Mouse (Mus musculus): Measurements from ENCODE around the gene Pla1a. TPM values are rescaled to one million over a fixed set of nuclear protein-coding genes. Genes with fewer than 3 reads are reported as not detected.
A peak's percentile ranks its signal among the peaks of the same experiment; 100 is the strongest.

Gene Pla1a
- polyA plus RNA-seq, 1 experiment from 2014 or later = 0.37 TPM

DNA sequence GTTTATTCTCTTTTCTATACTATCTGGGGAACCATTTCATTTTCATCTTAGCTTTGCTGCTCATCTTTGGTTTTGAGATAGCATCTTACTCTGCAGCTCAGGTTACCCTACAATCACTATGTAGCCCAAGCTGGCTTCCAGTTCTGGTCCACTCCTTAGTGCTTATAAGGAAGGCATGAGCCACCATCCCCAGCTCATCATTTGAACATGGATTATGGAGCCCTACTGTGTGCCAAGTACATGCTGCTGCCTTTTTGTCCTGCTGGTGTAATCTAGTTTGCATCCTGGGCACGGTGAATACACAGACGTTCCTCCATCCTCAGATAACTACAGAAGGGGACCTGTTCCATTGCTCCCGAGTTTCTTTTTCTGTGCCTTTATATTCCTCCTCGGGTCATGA is 60.1 kb downstream of the Pla1a start:
- WGBS = 63% methylated on average over 4 of the region's 4 CpGs
- no peak overlapping the region for H3K27ac ChIP-seq (replicated peaks)
- peaks cover 91% of the 10 kb centered on the region for H3K4me1 ChIP-seq
- no peaks in the 10 kb centered on the region for H3K9me3 ChIP-seq
- ATAC-seq (ENCODE audit: extremely low read depth, insufficient number of reproducible peaks, low FRiP score, low TSS enrichment) = no peak
- H3K4me2 ChIP-seq = peak overlapping the region; percentile 59
- no peaks in the 10 kb centered on the region for H3K27me3 ChIP-seq (replicated peaks)
- peaks cover 93% of the 10 kb centered on the region for H3K36me3 ChIP-seq
- H3K9ac ChIP-seq = no peak overlapping the region; the same call in 1 of the 2 replicates
- peak overlapping the region; percentile 23; the same call in 1 of the 2 replicates for H3K4me3 ChIP-seq

DNA sequence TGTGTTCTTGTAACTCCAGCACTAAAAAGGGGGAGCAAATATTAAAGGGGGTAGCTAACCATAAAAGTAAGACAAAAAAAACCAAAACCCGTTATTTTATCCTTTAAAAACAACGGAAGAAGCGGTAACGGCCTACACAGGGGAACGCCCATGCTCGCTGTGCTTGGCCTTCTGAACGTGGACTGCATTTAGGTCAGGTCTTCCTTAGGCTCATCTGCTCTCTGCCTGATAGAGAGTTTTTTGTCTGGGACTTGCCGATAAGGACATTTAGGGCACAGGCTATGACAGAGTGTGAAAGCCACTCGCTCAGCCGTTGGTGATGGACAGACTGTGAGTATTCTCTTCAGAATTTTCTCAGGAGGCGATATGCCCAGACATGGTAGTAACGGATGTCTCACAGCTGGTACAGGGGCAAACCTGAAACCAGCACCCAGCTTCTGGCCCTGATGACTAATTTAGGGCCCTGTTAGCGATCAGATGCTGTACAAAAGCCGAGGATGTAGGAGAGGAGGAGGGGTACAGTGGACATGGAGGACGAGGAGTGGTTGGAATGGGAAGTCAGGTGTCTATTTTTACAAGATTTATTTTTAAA is 61.1 kb downstream of the Pla1a start:
- H3K4me2 ChIP-seq = peak overlapping the region; percentile 59
- peak; percentile 72 for ATAC-seq (ENCODE audit: extremely low read depth, insufficient number of reproducible peaks, low FRiP score, low TSS enrichment)
- no peaks in the 10 kb centered on the region for H3K9me3 ChIP-seq
- WGBS = 56% methylated on average over 15 of the region's 15 CpGs
- H3K27me3 ChIP-seq (replicated peaks) = no peaks in the 10 kb centered on the region
- peak overlapping the region; percentile 70 for H3K9ac ChIP-seq
- H3K27ac ChIP-seq (replicated peaks) = peak overlapping the region; percentile 60
- H3K4me3 ChIP-seq = peak overlapping the region; percentile 23
- H3K36me3 ChIP-seq = peaks cover 82% of the 10 kb centered on the region
- H3K4me1 ChIP-seq = peaks cover 87% of the 10 kb centered on the region

DNA sequence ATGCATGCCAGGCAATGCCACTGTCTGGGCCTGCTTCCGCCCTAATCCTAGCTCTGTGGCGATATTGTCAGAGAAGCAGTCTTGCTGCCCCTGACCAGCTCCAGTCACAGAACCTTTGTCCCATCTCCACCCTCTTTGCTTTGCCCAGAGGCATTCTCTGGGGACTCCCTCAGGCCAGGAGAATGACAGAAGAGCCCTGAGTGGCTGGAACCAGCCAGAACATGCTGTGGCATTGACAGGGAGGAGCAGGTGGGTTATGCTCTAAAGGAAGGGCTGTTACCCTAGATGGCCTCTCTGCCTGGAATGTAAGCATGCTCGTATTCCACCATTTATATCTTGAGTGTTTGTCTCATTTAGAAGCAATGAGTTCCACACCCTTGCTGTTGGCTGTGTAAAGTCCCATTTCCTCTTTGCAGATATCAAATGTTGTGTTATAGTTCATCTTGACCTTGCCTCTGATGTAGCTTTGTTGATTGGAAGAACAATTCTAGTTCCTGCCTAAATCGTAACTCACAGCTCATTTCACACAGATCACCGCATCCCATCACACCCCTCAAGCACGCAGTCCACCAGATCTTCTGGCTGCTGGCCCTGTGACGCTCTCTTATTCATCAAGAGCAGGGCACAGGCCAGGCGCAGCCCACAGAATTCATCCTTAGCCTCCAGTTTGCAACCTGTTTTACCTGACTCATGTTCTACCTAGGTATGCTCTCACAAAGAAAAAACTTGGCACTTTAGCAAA is 62.1 kb downstream of the Pla1a start:
- Histone ChIP-seq H3K27ac (replicated peaks) (peak overlapping the region; percentile 60), H3K27me3 (replicated peaks) (no peaks in the 10 kb centered on the region), H3K9ac (peak overlapping the region; percentile 70), H3K4me2 (peak overlapping the region; percentile 59), H3K4me1 (peaks cover 77% of the 10 kb centered on the region), H3K36me3 (peaks cover 76% of the 10 kb centered on the region), H3K4me3 (no peak overlapping the region), H3K9me3 (no peaks in the 10 kb centered on the region)
- no peak for ATAC-seq (ENCODE audit: extremely low read depth, insufficient number of reproducible peaks, low FRiP score, low TSS enrichment)
- 66% methylated on average over 8 of the region's 8 CpGs for WGBS

DNA sequence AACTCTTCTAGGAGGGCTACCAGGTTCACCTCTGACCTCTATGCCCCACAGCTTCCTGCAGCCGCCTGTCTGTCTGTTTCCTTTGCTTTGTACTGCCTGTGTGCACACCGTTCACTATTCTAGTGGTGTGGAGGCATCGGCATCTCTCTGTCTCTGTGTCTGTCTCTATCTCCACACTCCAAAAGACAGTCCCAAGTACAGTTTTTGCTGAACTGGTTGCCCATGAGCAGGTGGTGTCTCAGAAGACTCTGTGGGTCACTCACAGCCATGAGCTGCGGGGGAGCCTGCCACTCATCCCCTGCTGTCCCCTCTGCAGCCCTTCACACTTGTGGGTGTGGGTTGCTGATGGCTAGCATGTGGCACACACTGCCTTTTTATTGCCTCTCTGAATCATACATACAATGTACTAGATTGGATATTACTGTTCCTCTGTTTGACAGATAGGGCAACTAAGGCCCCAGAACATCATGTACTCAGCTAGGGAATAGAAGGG is 62.9 kb downstream of the Pla1a start:
- Histone ChIP-seq H3K27me3 (replicated peaks) (no peaks in the 10 kb centered on the region), H3K4me2 (peak overlapping the region; percentile 59), H3K27ac (replicated peaks) (peak overlapping the region; percentile 60), H3K9me3 (no peaks in the 10 kb centered on the region), H3K4me1 (peaks cover 69% of the 10 kb centered on the region), H3K9ac (peak overlapping the region; percentile 69), H3K4me3 (peak overlapping the region; percentile 3; the same call in 1 of the 2 replicates), H3K36me3 (peaks cover 75% of the 10 kb centered on the region)
- 70% methylated on average over 4 of the region's 4 CpGs for WGBS
- no peak for ATAC-seq (ENCODE audit: extremely low read depth, insufficient number of reproducible peaks, low FRiP score, low TSS enrichment)

DNA sequence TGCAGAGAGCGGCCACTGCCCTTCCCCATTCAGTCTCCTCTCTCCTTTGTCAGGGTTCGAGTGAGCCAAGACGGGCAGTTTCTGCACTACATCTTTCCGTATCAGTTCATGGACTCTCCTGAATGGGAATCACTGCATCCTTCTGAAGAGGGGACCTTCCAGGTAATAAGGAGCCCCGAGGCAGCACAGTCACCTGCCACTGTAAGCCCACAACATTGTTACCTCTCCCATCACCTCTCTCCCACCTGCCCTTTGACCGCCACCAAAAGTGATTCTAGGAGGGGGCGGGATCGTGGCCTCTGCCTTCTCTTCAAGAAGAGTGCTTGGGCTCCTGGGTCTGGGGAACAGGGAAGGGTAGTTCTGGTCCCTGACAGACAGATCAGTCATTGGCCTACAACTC is 63.5 kb downstream of the Pla1a start:
- peaks cover 63% of the 10 kb centered on the region for H3K4me1 ChIP-seq
- peak overlapping the region; percentile 59 for H3K4me2 ChIP-seq
- no peaks in the 10 kb centered on the region for H3K27me3 ChIP-seq (replicated peaks)
- peak overlapping the region; percentile 63 for H3K27ac ChIP-seq (replicated peaks)
- no peak for ATAC-seq (ENCODE audit: extremely low read depth, insufficient number of reproducible peaks, low FRiP score, low TSS enrichment)
- peaks cover 69% of the 10 kb centered on the region for H3K36me3 ChIP-seq
- H3K9ac ChIP-seq = peak overlapping the region; percentile 69
- 80% methylated on average over 8 of the region's 8 CpGs for WGBS
- no peaks in the 10 kb centered on the region for H3K9me3 ChIP-seq
- H3K4me3 ChIP-seq = peak overlapping the region; percentile 30; the same call in 1 of the 2 replicates

DNA sequence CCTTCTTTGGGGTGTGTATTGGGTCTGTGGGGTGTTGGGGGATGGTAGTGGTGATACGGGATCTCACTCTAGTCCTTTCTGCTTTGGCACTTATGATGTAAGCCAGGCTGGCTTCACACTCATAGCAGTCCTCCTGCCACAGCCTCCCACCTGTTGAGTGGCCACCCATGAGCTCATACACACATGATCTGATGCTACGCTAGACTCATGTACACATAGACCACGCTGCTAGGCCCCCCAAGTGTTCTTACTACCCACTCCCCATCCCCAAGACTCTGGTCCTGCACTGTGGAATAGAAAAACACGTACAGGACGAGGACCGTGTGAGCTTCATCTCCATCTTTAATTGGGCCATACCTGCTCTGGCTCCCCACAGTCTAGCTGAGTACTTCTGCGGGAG is 63.9 kb downstream of the Pla1a start:
- no peak for ATAC-seq (ENCODE audit: extremely low read depth, insufficient number of reproducible peaks, low FRiP score, low TSS enrichment)
- peaks cover 65% of the 10 kb centered on the region for H3K36me3 ChIP-seq

DNA sequence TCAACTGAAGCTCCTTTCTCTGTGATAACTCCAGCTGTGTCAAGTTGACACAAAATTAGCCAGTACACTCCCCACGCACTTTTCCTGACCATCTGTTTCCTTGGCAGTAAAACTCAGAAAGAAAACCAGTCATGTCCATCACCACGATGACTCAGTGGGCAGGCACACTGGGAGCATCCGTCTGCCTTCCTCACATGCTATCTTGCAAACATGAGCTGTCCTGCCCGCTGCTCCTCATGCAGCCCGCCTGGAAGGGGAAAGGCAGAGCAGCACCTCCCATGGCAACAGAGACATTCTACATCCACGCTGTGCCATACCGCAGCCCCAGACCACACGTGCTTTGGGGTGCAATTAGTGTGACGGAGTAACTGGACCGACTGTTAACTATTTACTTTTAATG is 64.6 kb downstream of the Pla1a start:
- Histone ChIP-seq H3K9ac (peak overlapping the region; percentile 69), H3K36me3 (peaks cover 58% of the 10 kb centered on the region), H3K4me1 (peaks cover 58% of the 10 kb centered on the region), H3K9me3 (no peaks in the 10 kb centered on the region), H3K27me3 (replicated peaks) (no peaks in the 10 kb centered on the region), H3K27ac (replicated peaks) (0 out of 2 replicates have a peak overlapping the region, but pooled peaks have one; percentile 63), H3K4me3 (peak overlapping the region; percentile 30), H3K4me2 (peak overlapping the region; percentile 59)
- no peak for ATAC-seq (ENCODE audit: extremely low read depth, insufficient number of reproducible peaks, low FRiP score, low TSS enrichment)
- 27% methylated on average over 10 of the region's 10 CpGs for WGBS

More for the DNA sequence above, 63.9 kb downstream of the Pla1a start:
- Histone ChIP-seq H3K9me3 (no peaks in the 10 kb centered on the region), H3K27me3 (replicated peaks) (no peaks in the 10 kb centered on the region), H3K9ac (peak overlapping the region; percentile 69), H3K4me1 (peaks cover 59% of the 10 kb centered on the region), H3K27ac (replicated peaks) (peak overlapping the region; percentile 63), H3K4me2 (peak overlapping the region; percentile 59), H3K4me3 (peak overlapping the region; percentile 30)
- 71% methylated on average over 7 of the region's 7 CpGs for WGBS

DNA sequence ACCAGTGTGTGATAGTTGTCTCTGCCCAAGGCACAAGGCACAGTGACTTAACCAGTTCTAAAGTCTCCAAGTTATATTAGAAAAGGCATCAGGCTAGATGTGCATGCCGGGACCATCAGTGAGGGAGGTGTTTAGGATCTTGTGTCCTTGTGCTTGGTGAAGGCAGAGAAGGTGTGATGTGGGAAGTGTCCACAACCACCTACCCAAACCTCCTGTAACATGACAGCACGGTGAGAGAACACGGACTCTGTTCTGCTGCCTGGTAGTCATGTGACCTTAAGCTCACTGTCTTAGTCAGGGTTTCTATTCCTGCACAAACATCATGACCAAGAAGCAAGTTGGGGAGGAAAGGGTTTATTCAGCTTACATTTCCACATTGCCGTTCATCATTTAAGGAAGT is 66.7 kb downstream of the Pla1a start:
- Histone ChIP-seq H3K4me1 (peaks cover 58% of the 10 kb centered on the region), H3K9ac (peak overlapping the region; percentile 98)

DNA sequence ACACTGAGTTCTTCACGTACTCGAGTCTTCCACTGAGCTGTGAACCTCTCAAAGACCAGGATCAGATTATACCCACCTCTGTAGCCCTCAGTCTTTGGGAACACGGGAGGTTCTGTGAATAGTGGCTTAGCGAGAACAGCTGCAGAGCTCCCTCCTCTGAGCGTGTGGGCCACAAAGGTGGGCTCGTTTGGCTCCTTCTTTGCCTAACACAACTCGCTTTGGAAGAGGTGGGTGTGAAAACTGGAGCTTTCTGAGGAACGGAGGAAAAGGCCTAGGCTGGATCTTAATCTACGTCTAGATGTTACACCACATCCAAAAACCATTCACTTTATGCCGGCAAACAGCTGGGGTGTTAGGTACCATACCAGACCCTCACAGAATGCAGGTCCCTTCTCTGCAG is 67.6 kb downstream of the Pla1a start:
- Histone ChIP-seq H3K9me3 (no peaks in the 10 kb centered on the region), H3K36me3 (peaks cover 31% of the 10 kb centered on the region), H3K9ac (peak overlapping the region; percentile 98), H3K27ac (replicated peaks) (peak overlapping the region; percentile 100), H3K4me3 (peak overlapping the region; percentile 70), H3K27me3 (replicated peaks) (no peaks in the 10 kb centered on the region), H3K4me2 (peak overlapping the region; percentile 73), H3K4me1 (peaks cover 58% of the 10 kb centered on the region)
- WGBS = 45% methylated on average over 10 of the region's 10 CpGs
- ATAC-seq (ENCODE audit: extremely low read depth, insufficient number of reproducible peaks, low FRiP score, low TSS enrichment) = no peak

More for the DNA sequence above, 66.7 kb downstream of the Pla1a start:
- ATAC-seq (ENCODE audit: extremely low read depth, insufficient number of reproducible peaks, low FRiP score, low TSS enrichment) = no peak
- H3K4me2 ChIP-seq = peak overlapping the region; percentile 73
- H3K9me3 ChIP-seq = no peaks in the 10 kb centered on the region
- H3K4me3 ChIP-seq = peak overlapping the region; percentile 70
- peak overlapping the region; percentile 100 for H3K27ac ChIP-seq (replicated peaks)
- H3K36me3 ChIP-seq = peaks cover 39% of the 10 kb centered on the region
- H3K27me3 ChIP-seq (replicated peaks) = no peaks in the 10 kb centered on the region
- 40% methylated on average over 4 of the region's 4 CpGs for WGBS

DNA sequence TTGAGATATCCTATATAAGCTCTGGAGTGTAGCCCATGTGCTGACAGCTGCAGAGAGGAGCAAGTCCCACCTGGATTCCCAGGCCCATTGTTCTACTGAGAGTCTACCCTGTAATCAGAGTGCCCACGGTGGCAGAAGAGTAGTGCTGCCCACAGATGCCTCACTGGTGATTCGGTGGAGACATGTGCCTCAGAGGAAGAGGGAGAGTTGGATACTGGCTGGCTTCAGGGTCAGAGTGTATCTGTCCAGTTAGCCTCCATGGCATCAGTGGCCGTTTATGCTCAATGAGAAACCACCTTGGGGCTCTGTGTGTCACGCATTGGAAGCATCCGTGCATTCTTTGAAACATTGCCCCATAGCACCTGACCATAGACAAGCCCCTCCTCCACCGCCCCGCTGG is 69.3 kb downstream of the Pla1a start:
- H3K4me3 ChIP-seq = peak overlapping the region; percentile 70
- H3K27ac ChIP-seq (replicated peaks) = peak overlapping the region; percentile 100
- peaks cover 15% of the 10 kb centered on the region for H3K36me3 ChIP-seq
- H3K27me3 ChIP-seq (replicated peaks) = no peaks in the 10 kb centered on the region
- WGBS = 20% methylated on average over 7 of the region's 7 CpGs
- H3K4me1 ChIP-seq = peaks cover 57% of the 10 kb centered on the region
- ATAC-seq (ENCODE audit: extremely low read depth, insufficient number of reproducible peaks, low FRiP score, low TSS enrichment) = no peak
- peak overlapping the region; percentile 98 for H3K9ac ChIP-seq
- peak overlapping the region; percentile 73 for H3K4me2 ChIP-seq
- no peaks in the 10 kb centered on the region for H3K9me3 ChIP-seq

DNA sequence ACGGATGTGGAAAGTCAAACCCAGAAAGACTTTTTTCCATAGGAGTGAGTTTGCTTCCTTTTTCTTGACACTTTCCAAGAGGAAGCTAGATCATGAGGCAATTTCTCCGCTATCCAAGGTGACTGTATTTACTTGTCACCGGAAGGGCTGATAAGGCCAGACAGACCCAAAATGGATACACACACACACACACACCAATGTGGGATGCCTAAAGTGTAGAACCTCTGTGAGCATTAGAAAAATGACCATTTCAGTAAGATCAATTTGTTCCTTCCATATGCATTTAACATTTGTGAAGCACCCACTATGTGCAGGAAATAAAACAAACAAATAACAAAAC is 69.7 kb downstream of the Pla1a start:
- H3K4me3 ChIP-seq = peak overlapping the region; percentile 70
- H3K9me3 ChIP-seq = no peaks in the 10 kb centered on the region
- H3K36me3 ChIP-seq = peaks cover 11% of the 10 kb centered on the region
- no peaks in the 10 kb centered on the region for H3K27me3 ChIP-seq (replicated peaks)
- WGBS = 9% methylated on average over 3 of the region's 3 CpGs
- peaks cover 53% of the 10 kb centered on the region for H3K4me1 ChIP-seq
- H3K4me2 ChIP-seq = peak overlapping the region; percentile 73
- ATAC-seq (ENCODE audit: extremely low read depth, insufficient number of reproducible peaks, low FRiP score, low TSS enrichment) = no peak
- H3K9ac ChIP-seq = peak overlapping the region; percentile 98
- H3K27ac ChIP-seq (replicated peaks) = peak overlapping the region; percentile 100

Data from heart, embryonic 13.5 days (tissue).